Mouse (Mus musculus): ENCODE measurements at regions not wholly inside any gene's neighbourhood (a gene's known extent, or its start where the extent isn't known, plus 50 kb on each side); places are given as distances from the start of the nearest gene placed in this dataset.

DNA sequence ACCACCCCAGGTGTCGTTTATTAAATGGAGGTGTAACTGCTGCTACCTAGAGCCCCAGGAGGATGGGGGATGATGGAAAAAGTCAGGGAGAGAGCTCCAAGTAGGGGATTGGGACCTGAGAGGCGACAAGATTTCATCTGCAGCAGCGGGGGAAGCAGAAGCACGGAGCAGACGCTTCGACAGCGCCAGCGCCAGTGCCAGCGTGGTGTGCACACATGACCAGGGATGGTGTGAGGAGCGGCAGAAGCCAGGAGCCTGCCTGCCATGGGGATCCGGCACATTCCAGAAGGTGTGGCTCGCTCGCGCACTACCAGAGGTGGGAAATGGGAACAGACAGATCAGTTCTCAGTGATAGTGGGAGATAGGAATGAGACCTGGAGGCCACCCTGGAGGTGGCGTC, 55.1 kb upstream of the Igsf21 start:
- Histone ChIP-seq H3K9ac (no peak overlapping the region), H3K4me1 (no peaks in the 10 kb centered on the region), H3K27me3 (no peaks in the 10 kb centered on the region), H3K9me3 (no peaks in the 10 kb centered on the region), H3K4me2 (no peak overlapping the region), H3K36me3 (no peaks in the 10 kb centered on the region), H3K4me3 (no peak overlapping the region), H3K27ac (no peak overlapping the region)
- WGBS = 73% methylated on average over 15 of the region's 15 CpGs
- ATAC-seq (ENCODE audit: borderline replicate concordance, extremely low read depth, low FRiP score, low TSS enrichment) = no peak

DNA sequence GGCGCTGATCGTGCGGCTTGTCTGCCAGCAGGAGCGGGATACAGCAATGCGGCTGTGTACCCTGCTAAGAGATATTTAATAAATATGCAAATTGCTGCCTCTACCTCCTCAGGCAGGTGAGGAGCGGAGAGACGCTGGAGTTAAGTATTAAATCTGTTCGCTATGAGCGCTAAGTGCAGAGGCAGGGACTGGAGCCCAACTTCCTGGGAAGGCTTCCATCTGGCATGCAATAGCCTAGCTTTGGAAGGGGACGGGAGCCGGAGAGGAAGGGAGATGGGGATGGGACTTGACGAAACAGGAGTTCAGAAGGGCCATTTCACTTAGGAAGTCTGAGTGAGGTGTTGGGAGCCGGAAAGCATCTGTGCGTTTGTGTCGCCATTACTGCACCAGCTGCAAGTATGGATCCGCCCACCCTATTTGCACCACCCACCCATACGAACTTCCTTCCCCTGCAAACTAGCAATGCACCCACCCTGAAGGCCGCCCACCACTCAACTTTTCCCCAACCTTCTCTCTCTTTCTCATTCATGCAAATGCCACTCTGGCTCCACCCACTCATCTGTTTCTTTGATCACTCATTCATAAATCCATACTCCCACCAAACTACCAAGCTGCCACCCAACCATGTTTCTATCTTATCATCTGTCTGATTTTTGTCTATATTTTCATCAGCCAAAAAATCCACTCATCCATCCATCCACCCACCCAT, 51.5 kb upstream of the Igsf21 start:
- 68% methylated on average over 18 of the region's 18 CpGs for WGBS
- H3K27me3 ChIP-seq = no peaks in the 10 kb centered on the region
- no peaks in the 10 kb centered on the region for H3K4me1 ChIP-seq
- H3K9ac ChIP-seq = no peak overlapping the region
- H3K9me3 ChIP-seq = no peaks in the 10 kb centered on the region
- H3K36me3 ChIP-seq = no peaks in the 10 kb centered on the region
- no peak overlapping the region for H3K27ac ChIP-seq
- no peak for ATAC-seq (ENCODE audit: borderline replicate concordance, extremely low read depth, low FRiP score, low TSS enrichment)
- H3K4me3 ChIP-seq = no peak overlapping the region
- no peak overlapping the region for H3K4me2 ChIP-seq
